Mouse (Mus musculus) kidney, adult 2 months (tissue): ENCODE data around the gene Fastkd2. TPM values are rescaled to one million over a fixed set of nuclear protein-coding genes. Genes with fewer than 3 reads are reported as not detected.
A peak's percentile ranks its signal among the peaks of the same experiment; 100 is the strongest.

Source experiments
- DNase-seq: peaks from one replicate; pipeline ENCODE4 v3.0.0; 2021
- H3K27ac ChIP-seq: fragments of 200-500 bp; 2 replicates; pipeline ENCODE4 v1.5.1; 2012; ENCODE audit warnings: low read depth, low read length, control low read depth, inconsistent platforms; ENCODE audit not compliant: insufficient read depth
- H3K27me3 ChIP-seq: fragments of 200-500 bp; replicated peaks from 2 replicates; pipeline ENCODE4 v1.6.1; 2012; ENCODE audit warnings: mild to moderate bottlenecking, moderate library complexity, low read length, inconsistent platforms; ENCODE audit not compliant: control insufficient read depth, insufficient read depth
- H3K36me3 ChIP-seq: fragments of 200-500 bp; 2 replicates; pipeline ENCODE4 v1.6.1; 2012; ENCODE audit warnings: mild to moderate bottlenecking, moderate library complexity, low read length, inconsistent platforms; ENCODE audit not compliant: control insufficient read depth, insufficient read depth
- H3K4me1 ChIP-seq: fragments of 200-500 bp; 2 replicates; pipeline ENCODE4 v1.6.1; 2011; ENCODE audit warnings: low read length; ENCODE audit not compliant: control insufficient read depth, insufficient read depth
- H3K4me3 ChIP-seq: fragments of 200-500 bp; 2 replicates; pipeline ENCODE4 v1.5.1; 2011; ENCODE audit warnings: mild to moderate bottlenecking, low read depth, low read length, control low read depth; ENCODE audit not compliant: insufficient read depth
- CTCF ChIP-seq: fragments of 200-500 bp; conservative IDR thresholded peaks from 2 replicates; pipeline ENCODE4 v1.5.1; 2011; ENCODE audit warnings: low read depth, mild to moderate bottlenecking, control low read depth, low read length, moderate library complexity, mixed read lengths; ENCODE audit not compliant: insufficient read depth, insufficient read length
- POLR2A ChIP-seq: fragments of 200-500 bp; IDR thresholded peaks from one replicate; pipeline ENCODE4 v1.6.1; 2011; ENCODE audit warnings: low read depth, low read length, control low read depth
- WGBS: fragments of 180-500 bp; shearing (Covaris S2); methylation state at CpG from one replicate; pipeline ENCODE4 v1.1.7; 2018; 5-methylcytosine and 5-hydroxymethylcytosine counted together
- polyA plus RNA-seq: library from polyadenylated mRNA; depleted of rRNA; stranded (reverse); fragments of >200 nt; gene quantifications from 2 replicates; pipeline ENCODE4 v1.2.3, GENCODE M21; 2012; rRNA removed

Gene Fastkd2
- polyA plus RNA-seq: 5.5 and 7.2 TPM in 2 replicates

DNA sequence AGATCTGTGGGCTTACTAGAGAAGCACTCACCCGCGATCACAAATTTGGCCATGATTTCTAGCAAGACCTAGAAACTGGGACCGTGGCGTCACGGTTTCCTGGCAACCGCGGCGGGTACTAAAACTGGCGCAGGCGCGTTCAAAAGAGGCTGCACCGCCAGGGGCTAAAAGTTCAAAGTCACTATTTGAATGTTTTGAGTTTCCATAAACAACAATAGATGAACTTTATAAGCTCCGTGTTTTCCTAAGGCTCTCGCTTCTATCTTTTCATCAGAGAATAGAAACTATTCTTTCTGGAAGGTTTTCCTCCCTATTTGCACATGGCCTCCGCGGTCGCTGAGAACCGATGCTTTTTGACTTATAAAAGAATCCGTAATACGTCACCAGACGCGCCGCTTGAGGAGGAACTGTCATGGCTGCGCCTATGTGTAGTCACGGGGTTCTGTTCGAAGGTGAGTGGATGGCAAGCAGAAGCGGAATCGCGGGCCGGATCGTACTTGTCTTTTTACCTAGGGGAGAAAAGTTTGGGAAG lies at the start of gene Fastkd2, which contains the start of gene Mdh1b:
TSS of gene Fastkd2 (plus strand) at position 375 of the 532 bp plus-strand sequence.
TSS of gene Mdh1b (minus strand) at position 79 of the 532 bp plus-strand sequence.
- Histone ChIP-seq H3K36me3 (no peaks in the 10 kb centered on the region), H3K4me1 (peaks cover 3% of the 10 kb centered on the region; the same call in 1 of the 2 replicates), H3K4me3 (peak within 1 kb of the TSS; percentile 78), H3K27me3 (no peaks in the 10 kb centered on the region), H3K27ac (no peak within 1 kb of the TSS)
- TF ChIP-seq CTCF (no peak), POLR2A (no peak)
- DNase-seq: peak; percentile 96
- WGBS: under 1% methylated on average over 31 of the region's 31 CpGs

DNA sequence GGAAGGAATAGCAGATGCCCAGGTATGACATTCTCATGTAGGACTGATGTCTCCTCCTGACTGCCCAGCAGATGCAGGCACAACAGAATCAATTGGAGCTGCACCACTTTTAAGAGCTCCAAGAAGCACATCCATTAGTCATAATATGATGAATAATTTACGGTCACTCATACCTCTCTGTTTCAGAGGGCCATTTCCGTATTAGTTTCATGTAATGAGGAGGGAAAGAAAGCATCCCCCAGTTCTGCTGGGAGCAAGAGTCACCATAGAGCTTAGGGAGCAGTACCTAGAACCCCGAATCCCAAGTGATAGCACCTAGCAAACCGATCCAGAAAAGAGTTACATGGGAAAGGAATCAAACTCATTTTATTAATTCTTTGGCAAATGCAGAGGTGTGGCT lies 43.6 kb upstream of the Fastkd2 start, which contains the start of gene Dytn:
TSS of gene Dytn (minus strand) at position 101 of the 400 bp plus-strand sequence.
- no peak for TF ChIP-seq POLR2A
- no peak for TF ChIP-seq CTCF
- no peaks in the 10 kb centered on the region for H3K27me3 ChIP-seq
- 83% methylated on average over 4 of the region's 4 CpGs for WGBS

DNA sequence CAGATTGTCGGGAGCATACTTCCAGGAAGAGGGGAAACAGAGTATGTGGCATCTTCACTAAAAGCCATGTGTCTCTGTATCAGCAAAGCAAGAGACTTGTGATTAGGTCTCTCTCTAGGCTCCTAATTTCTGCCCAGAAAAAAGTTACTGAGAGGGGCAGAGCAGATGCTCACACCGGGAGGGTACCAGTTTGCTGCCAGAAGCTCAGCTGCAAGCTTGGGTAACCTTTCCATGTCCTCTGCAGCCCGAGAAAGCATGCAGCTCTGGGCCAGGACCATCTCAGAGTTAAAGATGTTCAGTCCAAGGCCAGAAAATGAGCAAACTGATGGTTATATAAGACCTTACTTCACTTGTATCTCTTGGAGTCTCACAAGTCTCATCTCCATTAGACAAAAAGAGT lies 33.6 kb upstream of the Fastkd2 start:
- no peaks in the 10 kb centered on the region for H3K27me3 ChIP-seq
- DNase-seq: no peak
- no peaks in the 10 kb centered on the region for H3K4me1 ChIP-seq
- H3K4me3 ChIP-seq: no peak overlapping the region
- WGBS: 77% methylated on average over 3 of the region's 3 CpGs
- TF ChIP-seq CTCF: no peak
- TF ChIP-seq POLR2A: no peak
- no peaks in the 10 kb centered on the region for H3K36me3 ChIP-seq
- H3K27ac ChIP-seq: no peak overlapping the region

More for the DNA sequence above, 43.6 kb upstream of the Fastkd2 start, which contains the start of gene Dytn:
- Histone ChIP-seq H3K4me1 (no peaks in the 10 kb centered on the region), H3K4me3 (no peak within 1 kb of the TSS), H3K27ac (no peak within 1 kb of the TSS), H3K36me3 (no peaks in the 10 kb centered on the region)
- DNase-seq: no peak

DNA sequence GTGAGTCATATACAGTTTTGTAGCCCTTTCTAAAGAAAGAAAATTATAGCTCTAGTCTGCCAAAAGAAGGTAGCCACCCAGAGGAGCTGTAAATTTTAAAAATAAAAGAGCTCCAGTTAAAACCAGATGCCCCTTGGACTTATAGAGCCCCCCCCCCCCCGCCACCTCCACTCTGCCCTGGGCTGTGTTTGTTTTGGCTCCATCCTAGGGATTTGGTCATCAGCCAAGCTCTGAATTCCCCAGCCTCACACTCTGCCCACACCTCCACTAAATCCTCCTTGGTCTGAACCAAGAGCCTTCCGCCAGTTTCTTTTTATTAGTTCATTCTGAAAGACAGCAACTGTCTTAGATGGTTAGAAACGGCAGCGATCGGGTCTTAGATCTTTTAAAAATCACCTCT lies 24.7 kb upstream of the Fastkd2 start:
- no peak for TF ChIP-seq CTCF
- no peak for TF ChIP-seq POLR2A

DNA sequence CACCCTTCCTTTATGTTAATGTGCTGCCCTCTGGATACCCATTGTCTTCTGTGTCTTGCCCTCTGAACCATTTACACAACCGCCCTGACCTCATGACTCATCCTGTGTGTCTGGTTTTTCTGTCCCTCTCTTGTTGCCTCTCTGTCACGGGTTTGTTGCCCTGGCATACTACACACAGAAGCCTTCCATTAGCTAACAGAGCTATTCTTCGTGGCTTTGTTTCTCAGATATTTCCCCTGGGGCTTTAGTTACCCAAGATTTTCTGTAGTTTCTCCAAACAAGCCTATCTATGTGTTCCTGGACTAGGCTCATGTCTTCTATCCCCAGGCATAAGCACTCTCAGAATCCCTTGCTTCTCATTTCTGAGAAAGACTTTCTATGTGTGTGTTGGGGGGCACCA lies 21.5 kb upstream of the Fastkd2 start:
- Histone ChIP-seq H3K27me3 (no peaks in the 10 kb centered on the region), H3K4me1 (no peaks in the 10 kb centered on the region; the same call in 1 of the 2 replicates), H3K4me3 (no peak overlapping the region), H3K27ac (no peak overlapping the region), H3K36me3 (no peaks in the 10 kb centered on the region)
- WGBS: 71% methylated on average over 3 of the region's 3 CpGs
- TF ChIP-seq POLR2A (no peak), CTCF (no peak)
- no peak for DNase-seq

More for the DNA sequence above, 24.7 kb upstream of the Fastkd2 start:
- Histone ChIP-seq H3K27me3 (no peaks in the 10 kb centered on the region), H3K4me1 (no peaks in the 10 kb centered on the region; the same call in 1 of the 2 replicates), H3K4me3 (no peak overlapping the region), H3K27ac (no peak overlapping the region), H3K36me3 (no peaks in the 10 kb centered on the region)
- peak; percentile 23 for DNase-seq
- WGBS: 21% methylated on average over 5 of the region's 5 CpGs

DNA sequence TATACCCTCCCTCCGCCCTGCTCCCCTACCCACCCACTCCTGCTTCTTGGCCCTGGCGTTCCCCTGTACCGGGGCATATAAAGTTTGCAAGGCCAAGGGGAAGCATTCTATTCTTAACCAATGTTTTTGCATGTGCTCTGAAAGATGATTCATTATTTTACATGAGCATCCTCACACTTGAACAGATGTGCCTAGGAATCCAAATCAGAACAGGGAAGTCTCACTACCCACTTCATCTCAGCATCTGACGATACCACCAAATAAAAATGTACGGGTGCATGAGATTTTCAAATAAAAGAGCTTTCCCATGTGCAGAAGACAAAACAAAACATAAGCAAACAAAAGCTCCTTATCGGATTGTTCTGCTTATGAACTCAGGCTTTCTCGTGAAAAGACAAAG lies 10.3 kb upstream of the Fastkd2 start:
- Histone ChIP-seq H3K4me3 (no peak overlapping the region), H3K4me1 (no peaks in the 10 kb centered on the region), H3K36me3 (no peaks in the 10 kb centered on the region), H3K27ac (no peak overlapping the region), H3K27me3 (no peaks in the 10 kb centered on the region)
- no peak for DNase-seq
- WGBS: 86% methylated on average over 7 of the region's 7 CpGs
- no peak for TF ChIP-seq CTCF
- TF ChIP-seq POLR2A: no peak

DNA sequence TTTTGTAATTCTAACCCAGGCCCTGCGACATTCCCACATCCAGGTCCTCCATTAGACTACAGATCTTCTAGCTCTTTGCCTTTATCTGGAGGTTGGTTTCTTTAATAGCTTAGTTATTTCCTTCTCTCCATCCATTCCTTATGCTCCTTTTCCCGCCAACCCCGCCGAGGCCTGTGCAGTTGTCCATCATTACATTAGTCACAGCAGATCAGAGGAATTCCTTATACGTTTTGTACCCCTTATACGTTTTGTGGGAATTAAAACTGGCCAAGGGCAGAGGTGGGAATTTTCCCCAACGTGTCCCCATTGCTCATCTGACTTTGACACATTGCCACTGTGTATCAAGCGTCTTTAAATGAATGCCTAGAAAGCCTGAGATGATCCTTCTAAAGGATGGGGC lies 618 bp upstream of the Fastkd2 start:
- Histone ChIP-seq H3K36me3 (no peaks in the 10 kb centered on the region), H3K27me3 (no peaks in the 10 kb centered on the region), H3K27ac (no peak overlapping the region), H3K4me1 (peaks cover 3% of the 10 kb centered on the region; the same call in 1 of the 2 replicates), H3K4me3 (peak overlapping the region; percentile 78)
- WGBS: 53% methylated on average over 8 of the region's 8 CpGs
- TF ChIP-seq CTCF (no peak), POLR2A (no peak)
- no peak for DNase-seq
